Mouse (Mus musculus) natural killer cell, adult 2 months (primary cell): Measurements from ENCODE around the gene Syngr2.

Experiments
- DNase-seq, 2 experiments: peaks; one replicate each; pipeline ENCODE4 v3.0.0; 2022; ENCODE audit warnings: low spot score in 2 of 2

The Syngr2 gene

DNA sequence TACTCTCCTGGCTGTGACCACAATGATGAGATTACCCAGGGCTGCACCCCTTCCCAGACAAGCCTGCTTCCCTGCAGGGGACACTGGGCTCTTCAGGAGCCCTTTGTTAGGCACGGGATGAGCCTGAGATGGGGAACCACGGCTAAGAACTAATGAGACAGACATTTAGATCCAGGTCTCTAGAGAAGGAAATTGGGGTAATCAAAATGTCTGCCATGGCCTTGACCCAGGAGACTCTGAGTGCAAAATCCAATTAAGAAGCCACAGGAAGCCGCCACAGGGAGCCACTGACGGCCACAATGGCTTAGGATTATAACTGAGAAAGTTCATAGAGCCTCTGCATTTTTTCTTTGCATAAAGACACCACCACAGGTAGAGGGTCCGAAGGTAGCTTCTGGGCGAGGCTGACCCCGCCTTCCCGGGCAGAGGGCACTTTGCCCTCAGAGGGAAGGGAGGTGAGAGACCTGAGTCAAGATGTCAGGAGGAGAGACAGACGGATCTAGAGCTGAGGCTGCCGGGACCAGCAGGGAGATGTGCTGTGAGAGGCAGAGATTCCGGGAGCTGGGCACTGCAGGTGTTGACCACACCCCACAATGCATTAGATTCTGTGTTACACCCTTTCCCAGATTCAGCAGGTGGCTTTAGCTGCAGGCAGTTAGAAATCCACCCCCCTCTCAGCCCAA, 53.8 kb downstream of the Syngr2 start:
- DNase-seq = no peak
